Mouse (Mus musculus) ovary, postnatal 14 days (tissue): ENCODE data around the gene Knl1.
"Not testable (repeated sequence)": the region's sequence is repeated elsewhere in the genome, so short reads cannot be mapped to it uniquely, and the experiment has no call there.

Experiments used
- DNase-seq: peaks from one replicate; pipeline ENCODE4 v3.0.0; 2022; ENCODE audit warnings: low spot score

The Knl1 gene

GRCm38 (mm10) chr2:119046649-119047611 lies at the start of gene Knl1:
Knl1 (plus strand) TSS chr2:119047119.
- peak; percentile 100 for DNase-seq

DNA sequence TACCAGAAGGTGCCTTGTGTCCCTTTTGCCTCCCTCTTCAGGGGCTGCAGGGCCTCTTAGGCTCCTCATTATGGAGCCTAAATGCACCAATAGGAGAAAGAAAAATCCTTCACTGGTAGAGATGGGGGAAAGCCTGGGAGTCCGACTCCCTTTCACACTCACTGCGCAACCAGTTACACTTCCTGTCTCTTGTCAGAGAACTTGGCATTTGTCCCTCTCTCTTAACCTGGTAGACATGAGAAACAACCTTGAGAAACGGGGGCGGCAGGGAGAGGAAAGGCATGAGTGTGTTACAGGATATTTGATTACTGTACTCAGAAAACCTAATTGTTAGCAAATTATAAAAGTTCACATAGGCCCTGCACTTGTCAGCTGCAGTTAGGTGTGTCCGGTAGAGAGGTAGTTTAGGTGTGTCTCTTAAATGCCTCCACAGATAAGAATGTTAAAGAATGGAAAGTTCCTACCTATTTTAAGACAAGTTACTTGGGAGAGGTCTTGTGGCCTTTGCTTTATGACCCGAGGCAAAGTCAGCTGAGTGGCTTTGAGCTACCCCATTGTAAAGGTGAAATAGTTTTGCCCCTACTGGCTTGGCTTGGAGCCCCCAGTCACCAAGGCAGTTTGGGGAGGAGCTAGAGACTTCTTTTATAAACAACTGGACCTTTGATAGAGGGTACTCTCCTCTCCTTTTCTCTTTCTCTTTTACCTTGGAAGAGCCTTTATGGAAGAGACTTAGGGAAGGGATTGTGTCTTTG lies 48.6 kb upstream of the Knl1 start:
- DNase-seq: no peak

GRCm38 (mm10) chr2:118999025-118999639 lies 47.8 kb upstream of the Knl1 start:
- no peak for DNase-seq

DNA sequence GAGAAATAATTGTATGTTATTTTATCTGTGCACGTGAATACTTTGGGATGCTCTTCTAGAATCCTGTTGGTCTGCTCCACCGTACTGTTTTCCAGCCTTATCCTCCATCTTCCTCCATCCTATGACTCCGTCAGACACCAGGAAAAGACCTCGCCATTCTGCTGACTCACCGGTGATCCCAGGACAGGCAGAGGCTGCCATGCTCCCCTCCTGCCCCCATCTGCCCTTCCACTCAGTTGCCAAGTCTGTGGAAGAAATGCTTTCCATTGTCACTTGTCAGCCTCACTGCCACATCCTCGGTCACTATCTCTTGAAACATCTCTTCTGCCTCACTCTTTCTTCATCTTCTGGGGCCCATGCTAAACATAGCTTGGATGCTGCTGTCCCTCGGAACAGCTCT lies 40.0 kb upstream of the Knl1 start:
- DNase-seq: no peak

GRCm38 (mm10) chr2:119009376-119009775 lies 37.5 kb upstream of the Knl1 start:
- DNase-seq: no peak

DNA sequence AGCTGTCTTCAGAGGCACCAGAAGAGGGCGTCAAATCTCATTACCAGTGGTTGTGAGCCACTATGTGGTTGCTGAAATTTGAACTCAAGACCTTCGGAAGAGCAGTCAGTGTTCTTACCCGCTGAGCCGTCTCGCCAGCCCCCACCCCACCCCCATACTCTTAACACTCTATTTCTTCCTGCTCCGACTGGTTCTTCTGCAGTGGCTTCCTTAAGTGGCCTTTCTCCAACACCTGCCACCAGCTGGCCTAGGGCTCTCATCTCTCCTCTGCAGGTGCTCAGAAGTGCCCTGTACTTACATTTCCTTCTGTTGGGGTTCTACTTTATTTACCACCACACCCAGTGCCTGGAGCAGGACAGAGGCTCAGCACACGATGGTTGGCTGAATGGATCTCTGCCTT lies 31.9 kb upstream of the Knl1 start:
- no peak for DNase-seq

DNA sequence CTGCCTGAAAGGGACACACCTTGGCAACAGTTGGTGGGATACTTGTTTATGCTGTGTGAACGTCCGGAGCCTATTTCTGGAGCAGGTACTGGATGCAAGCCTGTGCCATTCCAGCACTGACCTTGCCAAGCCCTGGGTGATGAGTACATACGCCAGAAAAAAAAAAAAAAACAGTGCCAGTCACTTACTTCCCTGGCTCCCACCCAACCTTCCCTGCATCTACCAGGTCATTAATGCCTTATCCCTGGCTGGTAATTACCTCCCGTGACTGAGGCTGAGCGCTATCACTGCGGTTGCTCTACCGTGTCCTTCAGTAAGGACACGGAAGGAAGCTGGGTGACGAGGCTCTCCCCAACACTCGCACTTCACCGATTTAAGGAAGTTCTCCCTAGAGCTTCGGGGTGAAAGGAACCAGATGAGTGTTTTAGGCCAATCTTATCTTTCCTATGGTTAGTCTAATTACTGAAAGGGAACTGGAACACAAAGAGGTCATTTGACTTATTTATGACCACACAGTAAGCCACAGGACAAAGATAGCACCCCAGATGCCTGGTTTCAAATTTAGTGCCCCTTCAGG lies 31.2 kb upstream of the Knl1 start:
- no peak for DNase-seq

- not testable (repeated sequence) for DNase-seq
Observed at GRCm38 (mm10) chr2:119016312-119016711, 30.6 kb upstream of the Knl1 start.

DNA sequence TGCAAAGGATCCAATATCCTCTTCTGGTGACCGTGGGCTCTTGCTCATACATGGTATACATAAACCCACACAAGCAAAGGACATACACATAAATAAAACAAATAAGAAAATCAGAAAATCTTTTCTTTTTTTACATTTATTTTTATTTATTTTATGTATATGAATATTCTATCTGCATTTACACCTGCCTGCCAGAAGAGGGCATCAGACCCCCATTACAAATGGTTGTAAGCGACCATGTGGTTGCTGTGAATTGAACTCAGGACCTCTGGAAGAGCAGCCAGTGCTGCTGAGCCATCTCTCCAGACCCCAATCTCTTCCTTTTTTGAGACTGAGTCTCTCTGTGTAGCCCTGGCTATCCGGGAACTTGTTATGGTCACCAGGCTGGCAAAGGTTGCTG lies 29.3 kb upstream of the Knl1 start:
- no peak for DNase-seq

GRCm38 (mm10) chr2:119018391-119019122 lies 28.4 kb upstream of the Knl1 start:
- DNase-seq: no peak

- DNase-seq: no peak
Observed at GRCm38 (mm10) chr2:119019131-119019530, 27.8 kb upstream of the Knl1 start.

DNA sequence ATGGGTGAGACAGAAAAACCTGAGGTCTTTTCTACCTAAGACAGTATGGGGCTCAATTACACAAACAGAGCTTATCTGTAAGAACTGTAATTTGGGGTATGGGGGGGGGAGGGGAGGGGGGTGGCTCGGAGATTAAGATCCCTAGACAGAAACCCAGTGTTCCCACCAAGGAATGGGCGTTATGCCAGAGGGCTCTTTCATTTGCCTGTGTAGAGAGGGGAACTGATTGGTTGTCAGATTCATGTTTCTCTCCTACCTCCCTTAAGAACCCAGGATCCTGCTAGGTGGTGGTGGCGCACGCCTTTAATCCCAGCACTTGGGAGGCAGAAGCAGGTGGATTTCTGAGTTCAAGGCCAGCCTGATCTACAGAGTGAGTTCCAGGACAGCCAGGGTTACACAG lies 27.4 kb upstream of the Knl1 start:
- DNase-seq: no peak

- no peak for DNase-seq
Observed at GRCm38 (mm10) chr2:119023154-119023660, 23.7 kb upstream of the Knl1 start.

- no peak for DNase-seq
Observed at GRCm38 (mm10) chr2:119024536-119025238, 22.2 kb upstream of the Knl1 start.

- no peak for DNase-seq
Observed at GRCm38 (mm10) chr2:119025239-119025616, 21.7 kb upstream of the Knl1 start.

- DNase-seq: no peak
Observed at GRCm38 (mm10) chr2:119026951-119027350, 20.0 kb upstream of the Knl1 start.

- peak; percentile 84 for DNase-seq
Observed at GRCm38 (mm10) chr2:119028941-119029551, 17.9 kb upstream of the Knl1 start, which contains the start of gene Ccdc32. Ccdc32 (minus strand) TSS chr2:119029393.

- no peak for DNase-seq
Observed at GRCm38 (mm10) chr2:119032191-119032590, 14.7 kb upstream of the Knl1 start.

- DNase-seq: peak; percentile 91
Observed at GRCm38 (mm10) chr2:119034656-119035396, 12.1 kb upstream of the Knl1 start, which contains the start of gene Rpusd2. Rpusd2 (plus strand) TSS chr2:119034790.
